Mouse (Mus musculus) olfactory bulb, adult 2 months (tissue): ENCODE results near the gene Sfxn5.

Experiments used
- CTCF ChIP-seq: fragments of 200-500 bp; IDR thresholded peaks from 2 replicates; pipeline ENCODE4 v1.5.1; 2012; ENCODE audit warnings: low read depth, mild to moderate bottlenecking, low read length, moderate library complexity; ENCODE audit not compliant: insufficient read depth
- POLR2A ChIP-seq: fragments of 200-500 bp; IDR thresholded peaks from 2 replicates; pipeline ENCODE4 v1.6.1; 2012; ENCODE audit warnings: mild to moderate bottlenecking, low read depth, low read length, moderate library complexity; ENCODE audit not compliant: insufficient read depth

DNA sequence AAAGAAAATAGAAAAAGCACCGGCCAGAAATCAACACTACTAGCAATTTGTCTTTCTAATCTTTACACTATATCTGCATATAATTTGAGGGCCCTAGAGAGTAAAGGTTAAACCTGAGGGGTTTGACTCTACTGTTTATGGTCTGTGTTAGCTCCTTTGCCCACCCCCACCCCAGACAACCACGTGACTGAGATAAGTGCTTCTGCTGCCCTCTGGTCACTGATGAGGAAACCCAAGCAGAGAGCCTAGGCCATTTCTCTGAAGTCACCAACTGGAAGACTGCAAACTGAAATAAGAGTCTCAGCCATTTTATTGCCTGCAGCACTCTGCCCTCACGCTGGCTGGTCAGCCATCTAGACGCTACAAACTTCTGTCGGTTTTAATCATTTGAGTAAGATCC is 44.7 kb upstream of the Sfxn5 start:
- TF ChIP-seq POLR2A (no peak), CTCF (no peak)
